ENCODE assay signal across 25 mouse cellular contexts in the genomic region with DNA sequence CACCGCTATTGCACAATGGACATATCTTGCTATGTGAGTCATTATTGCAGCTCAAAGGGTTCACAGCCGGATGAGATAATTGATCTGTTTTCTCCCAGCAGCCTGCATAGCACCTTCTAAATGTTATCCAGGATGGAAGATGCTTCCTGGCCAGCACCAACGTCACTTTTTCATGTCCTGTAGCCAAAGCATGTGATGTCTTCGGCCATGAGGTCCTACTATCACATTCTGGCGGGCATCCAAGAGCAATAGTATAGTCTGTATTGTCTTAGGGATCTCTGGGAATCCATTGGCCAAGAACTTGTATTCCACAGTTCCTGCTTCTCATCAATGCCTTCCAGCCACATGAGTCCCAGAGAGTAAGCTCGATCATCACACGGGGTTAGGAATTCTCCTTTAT.
"Had no signal": no experiment of that assay in that cellular context is flagged by ENCODE, and none has a peak within 500 bp of the region (broad histone marks: within the 10 kb centered on the region; RNA-seq: fewer than 3 reads in every experiment).

No protein-coding gene starts in this region.

- H3K4me2 ChIP-seq: kidney, embryonic 15.5 days; limb, embryonic 12.5 days; limb, embryonic 15.5 days; liver, embryonic 12.5 days; liver, embryonic 15.5 days; lung, embryonic 15.5 days; midbrain, embryonic 13.5 days; neural tube, embryonic 13.5 days had no signal

- H3K9ac ChIP-seq: kidney, embryonic 15.5 days; limb, embryonic 12.5 days; limb, embryonic 15.5 days; liver, embryonic 12.5 days; liver, embryonic 15.5 days; lung, embryonic 15.5 days; midbrain, embryonic 13.5 days; neural tube, embryonic 13.5 days had no signal

- H3K4me1 ChIP-seq: kidney, embryonic 15.5 days; limb, embryonic 12.5 days; limb, embryonic 15.5 days; liver, embryonic 12.5 days; liver, embryonic 15.5 days; lung, embryonic 15.5 days; megakaryocyte, embryonic 14.5 days; midbrain, embryonic 10.5 days; midbrain, embryonic 13.5 days; neural tube, embryonic 13.5 days had no signal

- H3K27me3 ChIP-seq: kidney, embryonic 15.5 days; limb, embryonic 12.5 days; limb, embryonic 15.5 days; liver, embryonic 12.5 days; liver, embryonic 15.5 days; lung, embryonic 15.5 days; midbrain, embryonic 13.5 days; neural tube, embryonic 13.5 days had no signal

- H3K4me3 ChIP-seq: kidney, embryonic 15.5 days; limb, embryonic 12.5 days; limb, embryonic 15.5 days; liver, embryonic 12.5 days; liver, embryonic 15.5 days; lung, embryonic 15.5 days; megakaryocyte, embryonic 14.5 days; midbrain, embryonic 10.5 days; midbrain, embryonic 13.5 days; myocyte; neural tube, embryonic 13.5 days had no signal

- H3K36me3 ChIP-seq: kidney, embryonic 15.5 days; limb, embryonic 12.5 days; limb, embryonic 15.5 days; liver, embryonic 12.5 days; liver, embryonic 15.5 days; lung, embryonic 15.5 days; midbrain, embryonic 10.5 days; midbrain, embryonic 13.5 days; neural tube, embryonic 13.5 days had no signal

- H3K9me3 ChIP-seq: limb, embryonic 15.5 days; liver, embryonic 15.5 days had no signal

- H3K27ac ChIP-seq: kidney, embryonic 15.5 days; limb, embryonic 12.5 days; limb, embryonic 15.5 days; liver, embryonic 12.5 days; liver, embryonic 15.5 days; lung, embryonic 15.5 days; midbrain, embryonic 10.5 days; midbrain, embryonic 13.5 days; neural tube, embryonic 13.5 days; stomach, postnatal 0 days had no signal

- ATAC-seq: liver, embryonic 12.5 days; midbrain, embryonic 13.5 days; midbrain, embryonic 16.5 days had no signal

- DNase-seq: kidney, postnatal 10 days; kidney, postnatal 36 days; left cerebral cortex, postnatal 4 days; lung, adult 18-20 months; lung, postnatal 10 days; lung, postnatal 36 days; retina, postnatal 1 day; right cerebral cortex, postnatal 14 days; right cerebral cortex, postnatal 4 days; thymus, adult 2 months; thymus, postnatal 14 days; thymus, postnatal 4 days had no signal
